Mouse (Mus musculus): Measurements from ENCODE around the gene Hpd. TPM values are rescaled to one million over a fixed set of nuclear protein-coding genes. Genes with fewer than 3 reads are reported as not detected.
A peak's percentile ranks its signal among the peaks of the same experiment; 100 is the strongest.

Gene Hpd
- total RNA-seq, 2 experiments from 2014 or later = not detected

- no peak for DNase-seq (ENCODE audit: low spot score in 2 of 2)
Observed at GRCm38 (mm10) chr5:123148073-123148722, 34.3 kb downstream of the Hpd start.

DNA sequence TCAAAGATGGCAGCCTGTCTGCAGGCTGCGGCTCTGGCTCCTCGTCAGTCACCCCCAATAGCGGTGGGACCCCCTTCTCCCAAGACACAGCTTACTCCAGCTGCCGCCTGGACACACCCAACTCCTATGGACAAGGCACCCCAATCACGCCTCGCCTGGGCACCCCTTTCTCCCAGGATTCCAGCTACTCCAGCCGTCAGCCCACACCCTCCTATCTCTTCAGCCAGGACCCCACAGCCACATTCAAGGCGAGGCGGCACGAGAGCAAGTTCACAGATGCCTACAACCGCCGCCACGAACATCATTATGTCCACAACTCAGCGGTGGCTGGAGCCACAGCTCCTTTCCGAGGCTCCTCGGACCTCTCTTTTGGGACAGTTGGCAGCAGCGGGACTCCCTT is 35.0 kb downstream of the Hpd start:
- DNase-seq (ENCODE audit: low spot score in 2 of 2) = no peak

DNA sequence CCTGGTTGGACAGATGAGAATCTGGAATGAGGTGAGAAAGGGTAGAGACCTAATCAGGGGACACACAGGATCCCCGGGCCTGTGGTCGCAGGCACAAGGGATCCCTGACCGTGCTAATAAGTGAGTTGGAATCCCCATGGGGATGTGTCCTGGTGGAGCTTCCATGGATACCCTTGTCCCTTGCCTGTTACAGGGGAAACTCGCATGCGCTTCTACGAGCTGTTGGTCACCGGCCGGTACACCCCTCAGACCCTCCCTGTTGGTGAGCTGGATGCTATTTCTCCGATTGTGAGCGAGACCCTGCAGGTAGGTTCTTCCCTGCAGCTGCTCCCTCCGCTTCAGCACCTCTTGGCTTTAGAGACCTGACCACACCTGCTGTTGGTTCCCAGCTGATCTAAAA is 36.2 kb downstream of the Hpd start:
- DNase-seq (ENCODE audit: low spot score in 2 of 2) = no peak

DNA sequence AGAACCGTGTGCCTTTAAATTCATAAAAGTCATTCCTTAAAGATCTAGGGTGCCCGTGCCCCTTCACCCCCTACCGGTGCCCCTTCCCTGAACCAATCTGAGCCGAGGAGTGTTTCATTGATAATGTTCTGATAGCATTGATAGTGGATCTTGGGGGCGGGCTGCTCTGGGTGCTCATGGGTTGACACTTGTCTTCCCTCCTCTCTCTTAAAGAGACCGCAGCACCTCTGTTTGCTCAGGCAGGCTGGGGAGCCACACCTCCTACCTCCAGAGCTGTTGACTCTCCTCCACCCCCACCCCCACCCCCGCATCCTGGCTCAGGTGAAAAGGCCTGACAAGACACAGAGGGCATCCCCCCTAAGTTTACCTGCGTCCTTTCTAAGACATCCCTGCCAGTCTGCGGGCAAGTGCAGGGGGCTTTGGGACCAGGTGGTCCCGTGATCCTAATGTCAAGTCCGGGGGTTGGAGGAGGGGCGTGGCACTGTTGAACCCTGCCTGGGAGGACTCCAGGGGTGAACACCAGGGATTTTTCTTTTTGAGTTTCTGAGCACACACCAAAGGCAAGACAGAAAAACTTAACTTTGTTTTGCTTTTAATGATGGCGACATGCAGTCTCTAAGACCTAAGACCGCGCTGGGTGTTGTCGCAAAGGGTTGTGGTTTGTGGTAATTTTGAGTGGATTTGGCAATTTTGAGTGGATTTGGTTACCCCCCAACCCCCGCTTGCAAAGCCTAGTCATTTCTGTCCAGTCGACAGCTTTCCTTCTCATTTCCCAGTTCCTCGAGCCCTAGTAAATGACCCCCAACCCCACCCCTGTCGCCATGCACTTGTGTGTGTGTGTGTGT is 37.6 kb downstream of the Hpd start:
- DNase-seq (ENCODE audit: low spot score in 2 of 2) = no peak

GRCm38 (mm10) chr5:123143971-123144745 is 38.4 kb downstream of the Hpd start:
- DNase-seq (ENCODE audit: low spot score in 2 of 2) = no peak

DNA sequence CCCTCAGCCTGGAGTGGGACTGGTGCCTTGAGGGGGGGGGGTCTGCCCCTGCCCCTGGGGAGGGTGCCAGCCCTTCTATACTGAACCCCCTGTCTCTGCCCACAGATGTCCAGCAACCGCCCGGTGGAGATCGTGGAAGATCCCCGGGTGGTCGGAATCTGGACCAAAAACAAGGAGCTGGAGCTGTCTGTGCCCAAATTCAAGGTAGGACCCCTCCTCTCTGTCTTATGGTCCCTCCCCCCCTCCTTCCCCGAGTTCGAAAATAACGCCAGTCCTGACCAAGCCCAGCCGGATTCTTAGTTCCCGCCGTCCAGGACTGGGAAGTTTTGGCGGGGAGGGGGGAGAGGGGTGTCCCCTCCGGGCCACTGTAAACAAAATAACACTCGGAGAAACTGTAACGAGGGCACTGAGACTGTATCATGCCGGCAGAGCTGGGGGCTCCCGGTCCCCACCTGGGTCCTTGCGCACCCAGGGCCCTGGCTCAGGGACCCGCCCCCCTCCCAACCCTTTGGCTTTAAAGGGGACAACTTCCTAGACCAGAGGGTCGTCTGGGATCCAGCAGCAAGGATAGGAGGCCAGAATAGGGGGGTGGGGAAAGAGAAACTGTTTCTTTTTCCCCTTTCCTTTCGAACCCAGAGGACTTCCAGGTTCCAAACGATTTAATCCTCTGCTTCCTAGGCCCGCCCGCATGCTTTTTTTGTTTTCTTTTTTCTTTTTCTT is 39.1 kb downstream of the Hpd start:
- no peak for DNase-seq (ENCODE audit: low spot score in 2 of 2)

GRCm38 (mm10) chr5:123142161-123143157 is 40.1 kb downstream of the Hpd start, which contains the start of gene Setd1b:
Gene Setd1b (plus strand): TSS chr5:123142193.
- peak in 1 of 2 experiments; percentile 59 for DNase-seq (ENCODE audit: low spot score in 2 of 2)

- DNase-seq (ENCODE audit: low spot score in 2 of 2) = no peak
Observed at GRCm38 (mm10) chr5:123141555-123142160, 40.9 kb downstream of the Hpd start.

GRCm38 (mm10) chr5:123140694-123141554 is 41.6 kb downstream of the Hpd start:
- peak; percentile 91 to 98 for DNase-seq (ENCODE audit: low spot score in 2 of 2)

- no peak for DNase-seq (ENCODE audit: low spot score in 2 of 2)
Observed at GRCm38 (mm10) chr5:123139722-123140627, 42.6 kb downstream of the Hpd start.

- peak; percentile 81 to 91 for DNase-seq (ENCODE audit: low spot score in 2 of 2)
Observed at GRCm38 (mm10) chr5:123138953-123139721, 43.4 kb downstream of the Hpd start.

DNA sequence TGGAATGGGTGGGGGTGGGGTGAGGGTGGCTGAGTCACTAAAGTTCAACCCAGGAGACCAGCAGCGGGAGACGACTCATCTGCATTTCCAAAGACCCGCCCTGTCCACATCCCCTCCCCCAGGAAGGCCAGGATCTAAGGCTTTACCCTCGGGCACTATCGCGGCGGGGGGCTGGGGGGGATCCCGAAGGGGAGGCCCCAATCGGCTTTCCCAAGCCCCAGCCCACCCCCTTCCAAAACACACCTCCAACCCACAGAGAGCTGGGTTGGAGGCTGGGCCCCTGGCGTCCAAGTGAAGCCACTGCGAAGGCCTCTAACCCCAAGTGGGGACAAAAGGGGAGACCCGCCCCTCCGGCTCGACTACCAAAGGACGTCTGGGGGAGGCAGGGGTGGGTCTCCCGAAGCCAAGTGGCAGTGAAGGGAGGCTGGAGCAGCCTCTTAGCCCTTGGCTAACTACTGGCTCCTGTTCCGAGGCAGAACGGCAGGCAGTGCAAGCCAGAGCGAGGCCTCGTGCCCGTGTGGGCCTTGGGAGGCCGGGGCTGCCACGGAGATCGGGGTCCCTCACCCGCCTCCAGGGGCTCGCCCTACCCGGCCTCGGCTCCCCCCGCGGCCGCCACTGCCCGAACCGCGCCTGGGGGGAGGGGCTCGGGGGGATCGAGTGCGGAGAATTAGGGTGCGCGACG is 44.2 kb downstream of the Hpd start:
- DNase-seq (ENCODE audit: low spot score in 2 of 2) = peak in 1 of 2 experiments; percentile 43

DNA sequence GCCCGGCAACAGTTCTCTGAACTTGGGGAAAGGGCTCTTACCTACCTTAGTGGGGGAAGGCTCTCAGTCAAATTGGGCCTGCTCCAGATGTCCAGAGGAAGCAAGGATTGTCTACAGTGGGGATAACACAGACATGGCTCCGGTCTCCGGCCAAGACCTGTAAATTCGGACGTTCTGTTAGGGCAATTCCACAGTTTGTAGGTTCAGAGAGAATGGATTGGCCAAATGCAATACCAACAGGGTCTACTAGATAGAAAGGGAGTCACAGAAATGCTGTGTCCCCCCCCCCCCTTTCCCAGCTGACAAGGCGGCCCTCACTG is 44.7 kb downstream of the Hpd start:
- no peak for DNase-seq (ENCODE audit: low spot score in 2 of 2)

DNA sequence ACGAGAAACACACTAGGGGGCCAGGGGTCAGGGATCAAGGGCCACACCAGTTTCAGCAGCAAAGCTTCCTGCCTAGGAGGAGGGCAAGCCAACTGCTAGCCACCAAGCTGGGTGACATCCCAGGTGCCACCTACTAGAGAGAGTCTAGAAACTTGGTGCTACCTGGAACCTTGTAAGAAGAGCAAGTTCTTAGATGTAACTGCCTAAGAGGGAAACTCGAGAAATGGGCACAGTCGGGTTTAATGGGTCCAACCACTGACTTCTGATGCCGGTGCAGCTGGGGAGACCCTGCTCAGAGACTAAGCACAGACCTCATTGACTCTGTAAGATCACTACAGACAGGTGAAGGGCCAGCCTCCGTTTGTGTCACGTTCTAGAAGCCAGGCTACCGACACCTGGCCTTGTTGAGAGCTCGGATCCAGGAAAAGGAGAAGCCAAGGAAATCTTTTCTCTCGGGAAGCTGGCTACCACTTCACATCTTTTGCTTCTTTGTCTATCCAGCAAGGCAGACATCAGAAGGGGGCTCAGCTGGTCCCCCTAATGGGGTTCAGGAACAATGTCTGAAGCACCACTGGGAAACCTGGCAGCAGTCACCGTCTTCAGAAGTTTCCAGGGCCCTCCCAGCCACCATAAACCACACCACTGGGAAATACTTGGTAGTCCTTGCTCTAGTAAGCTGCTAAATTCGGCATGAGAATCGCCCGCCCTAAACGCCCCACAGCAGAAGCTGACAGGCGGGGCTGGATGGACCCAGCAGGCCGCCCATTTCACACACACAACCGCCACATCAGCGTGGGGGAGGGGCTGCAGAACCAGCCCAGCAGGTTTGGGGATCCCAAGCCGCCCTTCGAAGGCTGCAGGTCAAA is 45.2 kb downstream of the Hpd start:
- peak in 1 of 2 experiments; percentile 49 for DNase-seq (ENCODE audit: low spot score in 2 of 2)
